Mouse (Mus musculus): ENCODE measurements at regions not wholly inside any gene's neighbourhood (a gene's known extent, or its start where the extent isn't known, plus 50 kb on each side); places are given as distances from the start of the nearest gene placed in this dataset.
A peak's percentile ranks its signal among the peaks of the same experiment; 100 is the strongest.

DNA sequence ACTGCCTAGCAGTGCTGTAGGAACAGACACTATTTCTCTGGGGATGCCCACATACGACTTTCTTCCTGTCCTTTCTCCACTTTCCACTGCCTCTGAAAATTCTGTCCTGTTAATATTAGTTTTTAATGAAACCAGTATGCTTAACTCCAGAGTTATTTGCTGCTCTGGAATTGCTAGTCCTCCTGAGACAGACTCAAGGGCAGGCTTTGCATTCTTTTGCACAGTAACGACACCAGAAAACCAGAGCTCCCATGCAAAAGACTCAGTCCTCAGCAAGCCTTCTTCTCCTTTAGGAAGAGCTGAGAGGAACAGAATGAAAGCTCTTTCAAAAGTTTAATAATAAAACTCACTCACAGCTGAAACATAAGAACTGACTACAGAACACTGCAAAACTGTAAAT is 92.3 kb upstream of the Dab2 start:
- ATAC-seq (replicated peaks; ENCODE audit: low FRiP score) = no peak
- Histone ChIP-seq H3K36me3 (ENCODE audit: control insufficient read depth, insufficient read depth, low read length) (no peaks in the 10 kb centered on the region), H3K4me3 (ENCODE audit: low read depth, low read length) (no peak overlapping the region), H3K4me1 (replicated peaks; ENCODE audit: control insufficient read depth, insufficient read depth, low read length) (no peaks in the 10 kb centered on the region), H3K4me2 (ENCODE audit: low read depth, low read length, severe bottlenecking) (no peak overlapping the region), H3K9me3 (ENCODE audit: control insufficient read depth, low read length) (no peaks in the 10 kb centered on the region), H3K9ac (ENCODE audit: low read length) (no peak overlapping the region), H3K27ac (ENCODE audit: low read depth, low read length) (no peak overlapping the region), H3K27me3 (ENCODE audit: control insufficient read depth, insufficient read depth, low read length) (no peaks in the 10 kb centered on the region)
- no peak for DNase-seq (ENCODE audit: low spot score)
- WGBS = 68% methylated on average over 2 of the region's 2 CpGs

DNA sequence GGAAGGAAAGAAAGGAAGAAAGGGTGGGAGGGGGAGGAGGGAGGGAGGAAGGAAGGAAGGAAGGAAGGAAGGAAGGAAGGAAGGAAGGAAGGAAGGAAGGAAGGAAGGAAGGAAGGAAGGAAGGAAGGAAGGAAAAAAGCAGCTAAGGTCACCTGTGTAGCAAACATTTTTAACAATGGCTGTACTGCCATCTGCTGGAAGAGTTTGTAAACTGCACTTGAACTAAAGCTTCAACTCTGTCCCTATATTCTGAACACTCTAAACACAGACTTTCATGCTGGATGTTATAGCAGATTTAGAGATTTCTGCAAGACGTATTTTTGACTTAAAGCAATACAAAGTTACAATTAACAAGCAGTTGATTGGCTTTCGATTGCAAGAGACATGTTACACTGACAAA is 90.3 kb upstream of the Dab2 start:
- no peaks in the 10 kb centered on the region for H3K9me3 ChIP-seq (ENCODE audit: control insufficient read depth, low read length)
- no peak overlapping the region for H3K9ac ChIP-seq (ENCODE audit: low read length)
- no peak overlapping the region for H3K4me3 ChIP-seq (ENCODE audit: low read depth, low read length)
- no peaks in the 10 kb centered on the region for H3K4me1 ChIP-seq (replicated peaks; ENCODE audit: control insufficient read depth, insufficient read depth, low read length)
- no peak overlapping the region for H3K27ac ChIP-seq (ENCODE audit: low read depth, low read length)
- 0 out of 2 replicates have a peak, but pooled peaks have one; percentile 64 for ATAC-seq (replicated peaks; ENCODE audit: low FRiP score)
- H3K36me3 ChIP-seq (ENCODE audit: control insufficient read depth, insufficient read depth, low read length) = no peaks in the 10 kb centered on the region
- WGBS = 9% methylated on average over 2 of the region's 2 CpGs
- H3K4me2 ChIP-seq (ENCODE audit: low read depth, low read length, severe bottlenecking) = no peak overlapping the region
- no peaks in the 10 kb centered on the region for H3K27me3 ChIP-seq (ENCODE audit: control insufficient read depth, insufficient read depth, low read length)
- no peak for DNase-seq (ENCODE audit: low spot score)

DNA sequence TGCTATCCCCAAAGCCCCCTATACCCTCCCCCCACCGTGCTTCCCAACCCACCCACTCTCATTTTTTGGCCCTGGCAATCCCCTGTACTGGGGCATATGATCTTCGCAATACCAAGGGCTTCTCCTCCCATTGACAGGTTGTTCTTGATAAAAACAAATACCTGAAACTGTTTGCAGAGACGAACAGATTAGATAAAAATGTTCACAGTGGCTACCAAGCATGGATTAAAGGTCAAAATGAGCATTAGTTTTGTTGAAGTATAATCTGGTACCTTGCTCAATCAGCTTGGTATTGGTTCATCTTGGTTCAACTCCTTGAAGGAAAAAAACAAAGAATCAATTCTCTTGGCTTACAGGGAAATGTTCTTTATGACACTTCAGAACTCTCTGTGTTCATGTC is 81.5 kb upstream of the Dab2 start:
- DNase-seq (ENCODE audit: low spot score) = no peak
- H3K4me1 ChIP-seq (replicated peaks; ENCODE audit: control insufficient read depth, insufficient read depth, low read length) = no peaks in the 10 kb centered on the region
- H3K27ac ChIP-seq (ENCODE audit: low read depth, low read length) = no peak overlapping the region
- H3K4me3 ChIP-seq (ENCODE audit: low read depth, low read length) = no peak overlapping the region
- H3K36me3 ChIP-seq (ENCODE audit: control insufficient read depth, insufficient read depth, low read length) = no peaks in the 10 kb centered on the region
- WGBS = 67% methylated on average over 3 of the region's 3 CpGs
- no peak overlapping the region for H3K4me2 ChIP-seq (ENCODE audit: low read depth, low read length, severe bottlenecking)
- no peak overlapping the region for H3K9ac ChIP-seq (ENCODE audit: low read length)
- H3K9me3 ChIP-seq (ENCODE audit: control insufficient read depth, low read length) = no peaks in the 10 kb centered on the region
- no peaks in the 10 kb centered on the region for H3K27me3 ChIP-seq (ENCODE audit: control insufficient read depth, insufficient read depth, low read length)
- no peak for ATAC-seq (replicated peaks; ENCODE audit: low FRiP score)

DNA sequence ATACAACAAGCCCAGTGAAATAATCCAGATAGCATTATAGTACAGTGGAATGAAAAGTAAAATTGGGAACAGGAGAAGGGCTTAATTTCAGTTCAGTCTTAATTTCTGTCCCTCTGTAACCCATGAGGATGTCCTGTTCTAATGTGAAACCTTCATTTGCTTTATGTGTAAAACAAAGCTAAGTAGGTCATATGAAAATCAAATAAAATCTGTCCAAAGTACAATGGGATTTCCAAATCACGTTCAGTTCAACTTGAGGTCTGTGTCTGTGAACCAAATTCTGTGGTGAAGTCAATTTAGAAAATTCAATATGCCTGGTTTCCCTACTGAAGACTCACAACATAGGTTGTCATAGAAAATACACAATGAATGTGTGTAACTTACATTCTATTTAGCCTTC is 74.4 kb upstream of the Dab2 start:
- Histone ChIP-seq H3K4me1 (replicated peaks; ENCODE audit: control insufficient read depth, insufficient read depth, low read length) (no peaks in the 10 kb centered on the region), H3K4me2 (ENCODE audit: low read depth, low read length, severe bottlenecking) (no peak overlapping the region), H3K27me3 (ENCODE audit: control insufficient read depth, insufficient read depth, low read length) (no peaks in the 10 kb centered on the region), H3K27ac (ENCODE audit: low read depth, low read length) (no peak overlapping the region), H3K36me3 (ENCODE audit: control insufficient read depth, insufficient read depth, low read length) (no peaks in the 10 kb centered on the region), H3K4me3 (ENCODE audit: low read depth, low read length) (no peak overlapping the region), H3K9ac (ENCODE audit: low read length) (no peak overlapping the region), H3K9me3 (ENCODE audit: control insufficient read depth, low read length) (no peaks in the 10 kb centered on the region)
- ATAC-seq (replicated peaks; ENCODE audit: low FRiP score) (no peak), DNase-seq (ENCODE audit: low spot score) (no peak)
- WGBS = 95% methylated on average over 1 of the region's 1 CpGs

DNA sequence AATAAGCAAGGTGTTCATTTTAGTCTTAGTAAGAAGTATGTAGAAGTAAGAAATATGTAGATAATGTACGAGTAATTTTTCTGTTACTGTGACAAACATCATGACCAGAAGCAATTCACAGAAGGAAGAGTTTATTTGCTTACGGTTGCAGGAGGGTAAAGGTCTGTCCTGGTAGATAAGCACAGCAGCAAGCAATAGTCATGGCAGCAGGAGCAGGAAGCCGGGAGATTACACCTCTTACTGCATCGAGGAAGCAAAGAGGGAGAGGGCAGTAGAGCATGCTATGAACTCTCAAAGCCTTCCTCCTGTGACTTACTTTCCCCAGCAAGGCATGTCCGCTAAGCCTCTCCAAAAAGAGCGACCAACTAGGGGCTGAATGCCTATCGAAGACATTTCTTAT is 69.0 kb upstream of the Dab2 start:
- Histone ChIP-seq H3K27me3 (ENCODE audit: control insufficient read depth, insufficient read depth, low read length) (no peaks in the 10 kb centered on the region), H3K9ac (ENCODE audit: low read length) (no peak overlapping the region), H3K27ac (ENCODE audit: low read depth, low read length) (no peak overlapping the region), H3K4me3 (ENCODE audit: low read depth, low read length) (no peak overlapping the region), H3K36me3 (ENCODE audit: control insufficient read depth, insufficient read depth, low read length) (no peaks in the 10 kb centered on the region), H3K4me2 (ENCODE audit: low read depth, low read length, severe bottlenecking) (no peak overlapping the region), H3K9me3 (ENCODE audit: control insufficient read depth, low read length) (no peaks in the 10 kb centered on the region), H3K4me1 (replicated peaks; ENCODE audit: control insufficient read depth, insufficient read depth, low read length) (no peaks in the 10 kb centered on the region)
- ATAC-seq (replicated peaks; ENCODE audit: low FRiP score) = no peak
- no peak for DNase-seq (ENCODE audit: low spot score)
- WGBS = 89% methylated on average over 7 of the region's 7 CpGs

DNA sequence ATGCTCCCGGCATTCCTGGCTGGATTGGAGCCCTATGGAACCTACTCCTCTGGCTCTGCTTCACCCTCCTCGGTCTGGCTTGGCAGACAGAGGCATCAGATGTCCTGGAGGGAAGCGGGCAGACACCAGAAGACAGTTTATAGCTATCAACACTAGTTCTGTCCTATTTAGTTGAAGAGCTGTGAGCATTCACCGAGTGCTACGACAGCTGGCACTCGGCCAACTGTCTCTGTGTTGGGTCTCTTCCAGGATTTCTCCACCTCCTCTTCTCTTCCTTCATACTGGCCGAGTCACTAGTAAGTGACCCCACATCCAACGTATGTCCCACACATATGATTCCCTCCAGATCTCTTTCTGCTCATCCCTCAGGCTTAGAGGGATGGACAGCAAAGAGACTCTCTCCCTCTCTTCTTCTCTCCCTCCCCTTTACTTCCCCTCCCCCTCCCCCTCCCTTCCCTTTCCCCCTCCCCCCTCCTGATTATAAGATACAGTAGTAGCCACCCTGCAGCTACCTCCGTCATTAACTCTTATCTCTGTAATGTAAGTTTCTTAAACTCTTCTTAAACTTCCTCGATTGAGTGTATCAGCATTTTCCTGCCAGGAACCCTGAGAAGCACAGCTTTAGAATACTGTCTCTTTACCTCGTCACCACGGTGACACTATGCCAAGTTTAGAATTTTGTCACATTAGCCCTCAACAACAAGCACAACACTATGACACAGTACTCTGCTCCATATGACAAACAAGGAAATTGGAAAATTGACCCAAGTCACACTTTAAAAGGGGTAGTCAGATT is 68.1 kb upstream of the Dab2 start:
- no peak for ATAC-seq (replicated peaks; ENCODE audit: low FRiP score)

DNA sequence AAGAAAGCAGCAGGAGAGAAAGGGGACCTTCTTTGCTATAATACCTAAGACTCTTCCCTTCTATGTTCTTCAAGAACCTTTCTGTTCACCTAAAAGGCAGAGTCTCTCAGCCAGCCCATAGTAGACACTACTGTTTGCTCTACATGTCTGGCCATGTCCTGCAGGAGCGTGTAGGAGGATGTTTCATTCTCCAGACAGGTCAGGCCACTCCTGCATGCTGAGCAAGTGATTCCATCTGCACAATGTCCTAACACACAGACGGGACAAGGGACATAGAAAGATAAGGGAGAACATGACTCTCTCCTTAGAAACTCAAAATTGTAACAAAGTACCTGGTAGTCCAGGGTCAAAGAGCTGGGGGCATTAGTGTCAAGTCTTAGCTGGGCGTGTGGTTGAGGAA is 66.0 kb upstream of the Dab2 start:
- ATAC-seq (replicated peaks; ENCODE audit: low FRiP score) (no peak), DNase-seq (ENCODE audit: low spot score) (no peak)
- Histone ChIP-seq H3K27ac (ENCODE audit: low read depth, low read length) (no peak overlapping the region), H3K36me3 (ENCODE audit: control insufficient read depth, insufficient read depth, low read length) (no peaks in the 10 kb centered on the region), H3K4me1 (replicated peaks; ENCODE audit: control insufficient read depth, insufficient read depth, low read length) (no peaks in the 10 kb centered on the region), H3K4me2 (ENCODE audit: low read depth, low read length, severe bottlenecking) (no peak overlapping the region), H3K27me3 (ENCODE audit: control insufficient read depth, insufficient read depth, low read length) (no peaks in the 10 kb centered on the region), H3K4me3 (ENCODE audit: low read depth, low read length) (no peak overlapping the region), H3K9ac (ENCODE audit: low read length) (no peak overlapping the region), H3K9me3 (ENCODE audit: control insufficient read depth, low read length) (no peaks in the 10 kb centered on the region)
- WGBS = 85% methylated on average over 3 of the region's 3 CpGs

More for the DNA sequence above, 68.1 kb upstream of the Dab2 start:
- no peaks in the 10 kb centered on the region for H3K4me1 ChIP-seq (replicated peaks; ENCODE audit: control insufficient read depth, insufficient read depth, low read length)
- H3K4me3 ChIP-seq (ENCODE audit: low read depth, low read length) = no peak overlapping the region
- H3K36me3 ChIP-seq (ENCODE audit: control insufficient read depth, insufficient read depth, low read length) = no peaks in the 10 kb centered on the region
- WGBS = 88% methylated on average over 12 of the region's 12 CpGs
- H3K9me3 ChIP-seq (ENCODE audit: control insufficient read depth, low read length) = no peaks in the 10 kb centered on the region
- no peak overlapping the region for H3K4me2 ChIP-seq (ENCODE audit: low read depth, low read length, severe bottlenecking)
- DNase-seq (ENCODE audit: low spot score) = no peak
- no peak overlapping the region for H3K9ac ChIP-seq (ENCODE audit: low read length)
- no peaks in the 10 kb centered on the region for H3K27me3 ChIP-seq (ENCODE audit: control insufficient read depth, insufficient read depth, low read length)
- H3K27ac ChIP-seq (ENCODE audit: low read depth, low read length) = no peak overlapping the region

DNA sequence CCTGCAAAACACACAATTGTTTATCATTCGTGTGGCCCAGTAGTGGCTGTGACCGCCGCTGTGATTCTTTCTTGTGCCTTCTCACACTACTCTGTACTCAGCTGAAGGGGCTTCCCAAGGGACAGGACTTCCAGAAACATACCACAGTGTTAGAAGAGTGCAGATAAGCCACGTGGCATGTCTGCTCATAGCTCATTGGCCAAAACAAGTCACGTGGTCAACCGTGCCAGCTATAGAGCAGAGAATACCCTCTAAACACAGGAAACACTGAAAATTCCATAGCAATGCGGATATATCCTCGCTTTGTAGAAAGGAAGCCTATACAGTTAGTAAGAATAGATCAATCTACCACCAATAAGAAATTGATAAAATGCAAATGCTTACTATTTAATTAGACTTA is 63.0 kb upstream of the Dab2 start:
- ATAC-seq (replicated peaks; ENCODE audit: low FRiP score) = no peak

DNA sequence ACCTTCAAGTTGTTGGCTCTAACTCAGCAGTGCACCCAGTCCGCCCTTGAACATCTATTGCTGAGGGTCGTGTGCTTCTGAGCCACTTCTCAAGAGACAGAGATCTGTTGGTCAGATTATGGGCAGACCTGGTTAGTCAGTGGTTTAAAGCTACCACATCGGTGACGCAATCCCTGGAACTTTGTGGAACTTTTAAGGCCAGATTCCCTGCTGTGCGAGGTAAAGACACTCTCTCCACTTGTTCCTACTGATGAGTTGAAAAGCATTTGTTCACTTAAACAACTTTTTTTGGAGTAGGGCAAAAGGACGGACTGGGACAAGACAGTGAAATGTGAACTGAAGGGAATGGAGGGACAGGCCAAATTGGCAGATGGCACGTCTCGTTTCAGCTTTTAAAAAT is 61.9 kb upstream of the Dab2 start:
- Histone ChIP-seq H3K27ac (ENCODE audit: low read depth, low read length) (no peak overlapping the region), H3K4me2 (ENCODE audit: low read depth, low read length, severe bottlenecking) (no peak overlapping the region), H3K4me1 (replicated peaks; ENCODE audit: control insufficient read depth, insufficient read depth, low read length) (no peaks in the 10 kb centered on the region), H3K27me3 (ENCODE audit: control insufficient read depth, insufficient read depth, low read length) (no peaks in the 10 kb centered on the region), H3K9me3 (ENCODE audit: control insufficient read depth, low read length) (no peaks in the 10 kb centered on the region), H3K36me3 (ENCODE audit: control insufficient read depth, insufficient read depth, low read length) (no peaks in the 10 kb centered on the region), H3K9ac (ENCODE audit: low read length) (no peak overlapping the region), H3K4me3 (ENCODE audit: low read depth, low read length) (no peak overlapping the region)
- DNase-seq (ENCODE audit: low spot score) (no peak), ATAC-seq (replicated peaks; ENCODE audit: low FRiP score) (0 out of 2 replicates have a peak, but pooled peaks have one; percentile 15)
- 73% methylated on average over 8 of the region's 8 CpGs for WGBS

More for the DNA sequence above, 63.0 kb upstream of the Dab2 start:
- Histone ChIP-seq H3K9me3 (ENCODE audit: control insufficient read depth, low read length) (no peaks in the 10 kb centered on the region), H3K4me2 (ENCODE audit: low read depth, low read length, severe bottlenecking) (no peak overlapping the region), H3K4me1 (replicated peaks; ENCODE audit: control insufficient read depth, insufficient read depth, low read length) (no peaks in the 10 kb centered on the region), H3K27me3 (ENCODE audit: control insufficient read depth, insufficient read depth, low read length) (no peaks in the 10 kb centered on the region), H3K9ac (ENCODE audit: low read length) (no peak overlapping the region), H3K27ac (ENCODE audit: low read depth, low read length) (no peak overlapping the region), H3K4me3 (ENCODE audit: low read depth, low read length) (no peak overlapping the region), H3K36me3 (ENCODE audit: control insufficient read depth, insufficient read depth, low read length) (no peaks in the 10 kb centered on the region)
- 87% methylated on average over 8 of the region's 8 CpGs for WGBS
- no peak for DNase-seq (ENCODE audit: low spot score)
